Mouse (Mus musculus) cerebellum, adult 9-11 months (tissue): ENCODE results near the gene Sestd1.

Source experiments
- DNase-seq: peaks from one replicate; pipeline ENCODE4 v3.0.0; 2022

The Sestd1 gene

DNA sequence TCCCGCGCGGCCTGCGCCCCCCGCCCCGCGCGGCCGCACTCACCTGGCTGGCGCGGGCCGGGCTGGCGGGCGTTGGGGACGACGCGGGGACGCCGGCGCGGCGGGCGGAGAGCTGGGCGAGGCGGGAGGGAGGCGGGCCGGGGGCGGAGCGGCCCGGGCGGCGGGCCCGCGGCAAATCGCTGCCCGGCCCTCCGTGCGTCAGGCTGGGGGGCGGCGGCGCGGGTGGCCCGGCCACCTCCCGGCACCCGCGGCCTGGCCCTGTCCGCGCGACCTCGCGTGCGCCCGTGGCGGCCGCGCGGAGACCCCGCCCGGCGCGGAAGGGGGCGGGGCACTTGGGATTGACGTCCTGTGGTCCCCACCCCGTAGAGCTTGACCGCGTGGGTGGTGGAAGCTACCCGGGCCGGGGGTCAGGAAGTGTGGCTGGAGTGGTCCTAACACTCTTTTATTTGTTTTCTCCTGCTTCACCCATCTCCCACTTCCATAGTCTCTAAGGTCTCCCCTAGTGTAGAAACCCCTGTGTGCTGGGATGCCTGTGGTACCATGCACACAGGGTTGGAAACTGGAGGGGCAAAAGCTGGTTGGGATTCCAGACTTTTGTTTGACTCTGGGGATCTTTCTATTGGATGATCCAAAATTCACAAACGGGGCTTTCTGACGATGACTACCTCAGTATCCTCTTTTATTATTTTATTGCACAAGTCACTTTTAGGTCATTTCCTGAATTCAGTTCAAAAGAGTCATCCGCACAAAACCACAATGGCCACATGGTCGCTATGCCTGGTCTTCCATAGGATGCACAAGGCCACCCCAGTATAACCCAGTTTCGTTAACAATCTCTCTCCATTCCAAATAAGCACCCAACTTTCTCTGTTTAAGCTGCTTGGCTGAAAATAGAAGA, at the start of gene Sestd1:
TSS of gene Sestd1 (minus strand) at position 81 of the 898 bp plus-strand sequence.
- DNase-seq: peak; percentile 82

DNA sequence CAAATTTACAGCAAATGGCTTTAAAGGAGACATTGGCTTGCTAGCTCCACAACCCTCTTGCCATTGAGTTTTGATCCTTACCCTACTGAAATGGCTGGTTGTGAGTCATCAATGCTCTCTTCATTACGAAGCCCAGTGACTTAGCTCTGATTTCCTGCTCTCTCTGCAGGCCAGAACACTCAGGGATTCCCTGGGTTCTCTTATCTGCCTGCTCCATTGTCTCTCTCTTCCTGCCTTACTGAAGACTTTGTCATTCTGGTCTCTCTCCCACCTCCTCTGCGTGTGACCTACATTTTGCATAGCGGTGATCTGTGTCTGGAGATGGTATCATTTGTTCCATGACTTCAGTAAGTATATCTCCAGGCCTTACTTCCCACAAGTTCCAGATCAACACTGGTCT, 46.9 kb upstream of the Sestd1 start:
- no peak for DNase-seq

DNA sequence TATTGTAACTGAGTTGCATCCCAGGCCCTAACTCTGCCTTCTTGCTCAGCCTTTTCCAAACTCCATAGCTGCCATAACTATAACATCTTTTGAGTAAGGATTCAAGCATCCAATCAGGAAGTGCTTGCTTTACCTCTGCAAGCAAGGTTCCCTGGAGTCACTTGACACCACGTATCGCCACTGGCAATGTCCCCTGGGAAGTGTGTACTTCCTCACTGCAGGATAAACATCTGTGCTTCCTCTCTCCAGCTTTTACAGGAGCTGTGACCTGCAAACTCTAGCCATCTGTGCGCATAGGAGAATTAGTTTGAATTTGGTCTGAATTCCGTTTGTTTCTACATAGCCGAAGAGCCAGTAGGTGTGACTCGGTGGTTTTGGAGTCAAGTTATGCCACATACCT, 43.3 kb upstream of the Sestd1 start:
- no peak for DNase-seq

DNA sequence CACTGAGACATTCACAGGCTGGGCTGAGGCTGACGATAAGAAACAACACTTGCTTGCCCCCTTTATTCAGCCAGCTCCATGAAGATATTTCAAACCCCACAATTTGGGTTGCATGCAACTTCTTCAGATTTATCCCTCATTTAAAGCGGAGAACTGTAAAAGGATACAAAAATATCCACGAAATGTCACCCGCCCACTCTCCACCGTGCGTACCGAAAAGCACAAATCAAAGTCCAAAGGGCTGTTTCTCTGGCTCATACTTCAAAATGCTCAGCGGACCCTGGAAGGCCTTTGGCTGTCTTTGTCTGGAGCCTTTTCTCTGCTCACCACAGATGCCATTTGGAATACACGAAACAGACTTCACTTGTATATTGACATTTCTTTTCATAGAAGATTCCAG, 42.8 kb upstream of the Sestd1 start:
- no peak for DNase-seq

DNA sequence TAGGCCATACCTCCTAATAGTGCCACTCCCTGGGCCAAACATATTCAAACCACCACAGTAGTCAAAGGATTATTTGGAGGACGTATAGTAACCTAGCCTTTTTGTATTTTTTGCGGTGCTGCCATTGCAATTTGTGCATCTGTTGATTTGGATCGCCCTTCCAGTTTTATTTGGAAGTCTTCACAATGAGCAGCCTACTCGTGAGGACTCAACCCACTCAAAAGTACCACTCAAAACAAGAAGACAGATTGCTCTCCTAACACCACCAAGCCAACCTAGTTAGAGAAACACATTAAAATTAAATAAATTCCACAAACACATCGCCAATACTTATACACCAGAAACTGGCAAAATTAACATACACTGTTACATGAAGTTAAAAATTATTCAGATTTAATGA, 38.8 kb upstream of the Sestd1 start:
- DNase-seq: no peak

DNA sequence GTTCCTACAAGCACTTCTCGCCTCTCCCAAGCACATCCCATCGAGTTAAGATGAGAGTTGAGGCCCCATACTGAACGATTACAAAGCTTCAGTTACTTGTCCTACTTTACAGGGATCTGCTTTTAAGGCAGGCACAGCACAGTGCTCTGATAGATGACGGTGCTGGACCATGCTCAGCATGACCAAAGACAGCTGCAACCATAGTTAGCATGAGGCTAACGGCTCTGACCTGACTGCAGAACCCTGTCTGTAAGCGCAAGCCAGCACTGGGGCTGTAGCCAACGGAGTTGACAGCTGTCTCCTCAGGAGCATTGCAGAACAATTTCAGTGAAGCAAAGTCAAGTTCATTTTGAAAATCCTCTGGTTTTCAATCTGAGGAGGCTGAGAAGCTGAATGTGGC, 36.6 kb upstream of the Sestd1 start:
- DNase-seq: no peak

DNA sequence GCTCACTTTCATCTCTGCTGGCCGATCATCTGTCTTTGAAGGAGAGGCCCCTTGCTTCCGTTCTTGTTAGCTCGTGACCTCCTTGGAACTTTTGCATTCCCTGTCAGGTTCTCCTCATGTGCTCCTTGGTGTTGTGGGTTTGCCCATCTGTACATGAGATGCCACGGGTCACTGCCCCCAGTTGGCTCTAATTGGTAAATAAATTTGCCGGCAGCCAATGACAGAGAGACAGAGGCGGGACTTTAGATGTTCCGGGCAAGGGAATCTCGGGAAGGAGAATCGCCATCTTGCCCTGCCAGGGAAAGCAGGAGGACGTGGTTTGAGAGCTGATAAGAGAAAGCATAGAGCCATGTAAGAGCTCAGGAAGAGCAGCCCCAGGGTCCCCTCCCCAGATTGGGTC, 33.5 kb upstream of the Sestd1 start:
- no peak for DNase-seq

DNA sequence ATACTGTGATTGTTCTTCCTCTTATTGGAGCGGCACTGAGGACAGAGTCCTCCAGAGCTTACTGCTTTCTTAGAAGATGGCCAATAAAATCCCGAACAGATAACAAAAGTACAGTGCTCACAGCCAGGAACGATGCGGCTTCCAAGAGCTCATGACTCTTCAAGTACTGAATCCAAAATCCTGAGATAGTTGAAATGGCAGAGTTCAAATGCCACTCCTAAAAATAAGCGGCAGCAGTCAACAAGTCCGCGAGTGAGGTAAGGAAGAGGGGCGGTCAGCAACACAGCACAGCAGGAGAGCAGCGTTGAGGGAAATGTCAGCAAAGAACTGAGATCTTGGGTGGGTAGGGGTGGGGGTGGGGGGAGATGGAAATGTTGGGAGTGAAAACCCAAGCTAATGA, 32.2 kb upstream of the Sestd1 start:
- DNase-seq: no peak

DNA sequence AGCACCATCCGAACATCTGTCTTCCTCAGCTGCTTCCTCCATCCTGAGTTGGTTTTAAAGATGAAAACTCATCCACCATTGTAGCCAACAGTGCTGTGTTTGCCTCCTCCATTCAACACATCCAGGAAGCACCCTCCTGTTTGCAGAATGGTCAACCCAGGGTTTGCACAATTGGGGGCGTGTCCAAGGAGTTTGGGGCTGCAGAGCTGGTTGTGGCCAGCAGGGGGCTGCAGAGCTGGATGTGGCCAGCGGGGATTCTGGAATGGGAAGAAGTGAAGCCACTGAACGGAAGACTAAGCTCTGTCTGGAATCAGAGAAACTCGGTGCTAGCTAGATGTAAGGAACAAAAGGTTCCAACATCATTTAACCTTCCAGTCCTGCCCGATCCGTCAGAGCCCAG, 28.9 kb upstream of the Sestd1 start:
- DNase-seq: peak; percentile 10

DNA sequence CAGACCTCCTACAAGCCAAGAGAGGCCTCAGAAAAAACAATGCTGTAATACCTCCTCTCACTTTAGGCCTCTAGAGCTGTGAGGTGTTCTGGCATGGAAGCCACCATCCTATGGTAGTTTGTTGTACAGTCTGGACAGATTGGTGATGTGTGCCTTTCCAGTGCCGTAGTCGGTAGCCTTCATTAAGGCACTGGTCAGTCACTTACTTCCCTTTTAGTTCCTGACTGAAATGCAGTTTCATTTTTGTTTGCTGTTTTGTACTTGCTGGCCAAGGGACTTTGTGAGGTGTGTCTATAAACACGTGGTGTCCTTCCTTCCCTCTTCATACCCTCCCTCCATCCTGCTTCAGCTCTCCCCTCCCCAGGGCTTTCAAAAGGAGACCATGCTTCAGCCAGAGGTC, 24.1 kb upstream of the Sestd1 start:
- no peak for DNase-seq

DNA sequence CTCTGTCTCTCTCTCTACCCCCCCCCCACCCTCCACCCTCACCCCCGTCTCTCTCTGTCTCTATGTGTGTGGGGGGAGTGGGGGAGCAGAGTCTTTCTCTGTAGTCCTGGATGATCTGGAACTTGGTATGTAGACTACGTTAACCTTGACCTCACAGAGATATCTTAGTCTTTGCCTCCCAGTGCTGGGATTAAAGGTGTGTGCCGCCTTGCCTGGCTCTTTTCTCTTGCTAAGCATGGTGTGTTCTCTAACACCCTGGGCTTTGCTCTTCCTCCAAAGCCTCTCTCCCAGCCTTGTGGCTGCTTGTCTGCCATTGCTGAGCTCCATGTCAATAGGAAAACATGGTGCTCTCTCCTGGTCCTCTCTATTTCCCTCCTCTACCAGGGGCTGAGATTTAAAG, 23.3 kb upstream of the Sestd1 start:
- no peak for DNase-seq

DNA sequence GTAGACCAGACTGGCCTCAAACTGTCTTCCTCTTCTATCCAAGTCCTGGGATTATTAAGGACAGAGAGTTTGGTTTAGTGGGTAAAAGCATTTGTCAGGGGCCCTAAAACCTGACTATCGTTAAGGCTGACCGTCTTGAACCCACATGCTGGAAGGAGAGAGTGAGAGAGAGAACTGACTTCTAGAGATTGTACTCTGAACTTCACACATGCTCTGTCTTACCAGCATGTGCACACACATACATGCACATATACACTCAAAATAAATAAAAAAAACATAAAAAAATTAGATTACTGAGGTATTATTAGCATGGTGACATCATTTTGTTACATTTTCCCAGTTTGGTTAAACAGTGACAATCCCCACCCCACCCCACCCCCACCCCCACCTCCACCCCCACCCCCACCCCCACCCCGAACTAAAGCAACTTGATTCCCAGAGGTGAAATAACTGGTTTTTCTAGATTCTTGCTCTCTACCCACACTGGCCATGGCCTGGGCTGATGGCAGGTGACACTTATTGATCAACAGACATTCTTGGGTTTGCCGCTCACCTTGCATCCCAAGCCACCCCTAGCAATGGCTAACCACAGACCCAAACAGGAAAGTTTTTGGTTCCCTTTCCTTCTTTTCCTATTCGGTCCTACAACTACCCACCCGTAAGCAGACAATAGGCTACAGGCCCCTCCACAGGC, 22.4 kb upstream of the Sestd1 start:
- DNase-seq: no peak

DNA sequence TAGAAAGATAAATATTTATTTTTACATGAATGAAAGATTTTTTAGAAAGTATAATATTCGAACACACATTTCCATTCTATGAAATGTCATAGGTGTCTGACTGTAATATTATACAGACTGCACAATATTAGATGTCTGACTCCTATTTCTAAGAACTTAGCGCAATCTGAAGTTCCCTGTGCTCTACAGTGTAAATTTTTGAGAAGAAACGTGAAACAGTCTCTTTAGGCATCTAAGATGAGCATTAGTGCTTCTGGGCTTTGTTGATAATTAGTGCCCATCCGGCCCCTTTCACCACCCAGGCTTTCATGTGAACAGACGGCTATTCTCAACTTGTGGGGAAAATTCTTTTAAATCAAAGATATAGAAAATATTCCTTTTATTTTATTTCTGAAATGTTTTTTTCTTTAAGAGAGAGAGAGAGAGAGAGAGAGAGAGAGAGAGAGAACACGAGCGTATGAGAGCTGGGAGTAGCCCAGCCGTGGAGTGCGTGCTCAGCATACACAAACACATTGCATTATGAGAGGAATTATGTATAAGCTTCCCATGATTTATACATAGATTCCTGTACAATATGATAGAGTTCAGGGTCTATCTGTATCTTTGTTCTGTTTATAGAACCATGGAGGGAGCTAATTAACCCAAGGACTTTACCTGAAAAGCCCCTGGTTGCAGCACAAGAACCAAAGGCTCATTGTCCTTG, 21.4 kb upstream of the Sestd1 start:
- no peak for DNase-seq

DNA sequence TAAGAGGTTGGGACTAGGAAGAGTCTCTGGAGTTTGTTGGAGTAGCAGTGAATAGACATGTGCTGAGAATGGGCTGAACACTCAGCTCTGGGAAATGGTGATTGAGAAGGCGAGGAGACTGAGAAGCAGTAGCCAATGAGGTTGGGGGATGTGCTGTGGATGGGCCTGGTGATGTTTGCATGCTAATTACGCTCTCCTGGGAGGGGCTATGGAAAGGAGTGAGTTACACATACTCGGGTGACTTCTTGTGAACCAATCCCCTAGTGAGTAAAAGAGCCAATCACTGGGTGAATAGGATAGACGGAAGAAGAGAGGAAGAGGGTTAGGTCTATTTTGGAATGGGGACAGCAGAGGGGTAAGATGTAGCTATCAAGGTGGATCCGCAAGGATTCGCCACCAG, 9.3 kb upstream of the Sestd1 start:
- DNase-seq: no peak

DNA sequence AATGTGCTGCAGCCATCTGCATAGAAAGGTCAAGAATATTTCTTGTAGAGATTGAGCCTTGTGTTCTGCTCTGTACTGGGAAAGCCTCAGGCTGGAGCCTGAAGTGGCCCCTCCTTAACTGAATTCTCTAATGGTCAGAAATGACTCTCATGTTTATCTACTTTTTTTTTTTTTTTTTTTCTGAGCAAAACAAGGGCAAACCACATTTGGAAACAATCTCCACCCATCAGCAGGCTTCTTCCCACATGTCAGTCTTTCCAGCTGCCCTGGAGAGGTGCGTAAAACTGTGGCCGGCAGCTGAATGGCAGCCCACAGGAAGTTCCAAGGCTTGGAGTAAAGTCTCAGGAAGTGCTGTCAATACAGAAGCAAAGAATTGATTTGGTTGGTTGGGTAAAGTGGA, 6.4 kb upstream of the Sestd1 start:
- no peak for DNase-seq

DNA sequence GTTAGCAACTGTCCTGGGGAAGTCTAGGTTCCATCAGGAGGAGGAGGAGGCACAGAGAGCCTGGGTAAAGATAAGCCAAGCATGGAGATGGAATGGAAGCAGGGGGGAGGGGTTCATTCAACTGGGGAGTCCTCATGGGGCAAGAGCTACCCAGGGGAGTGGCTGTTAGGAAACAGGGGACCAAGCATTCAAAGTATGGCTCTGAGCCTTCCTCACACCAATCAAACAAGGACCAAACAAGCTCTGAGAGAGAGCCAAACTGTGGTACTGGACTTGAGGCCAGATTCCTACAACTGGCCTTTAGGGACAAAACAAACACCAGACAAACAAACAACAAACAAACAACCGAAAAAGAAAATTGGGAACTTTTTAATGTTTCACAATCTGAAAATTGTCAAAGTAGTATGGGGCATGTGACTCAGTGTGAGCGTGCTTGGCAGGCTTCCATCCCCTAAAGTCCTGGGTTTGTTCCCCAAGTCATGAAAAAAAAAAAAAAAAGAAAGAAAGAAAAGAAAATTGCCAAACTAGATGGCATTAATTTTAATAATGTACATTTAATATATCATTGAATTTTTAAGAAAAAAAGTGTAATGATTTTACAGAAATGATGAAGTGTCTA, 4.0 kb upstream of the Sestd1 start:
- DNase-seq: no peak

DNA sequence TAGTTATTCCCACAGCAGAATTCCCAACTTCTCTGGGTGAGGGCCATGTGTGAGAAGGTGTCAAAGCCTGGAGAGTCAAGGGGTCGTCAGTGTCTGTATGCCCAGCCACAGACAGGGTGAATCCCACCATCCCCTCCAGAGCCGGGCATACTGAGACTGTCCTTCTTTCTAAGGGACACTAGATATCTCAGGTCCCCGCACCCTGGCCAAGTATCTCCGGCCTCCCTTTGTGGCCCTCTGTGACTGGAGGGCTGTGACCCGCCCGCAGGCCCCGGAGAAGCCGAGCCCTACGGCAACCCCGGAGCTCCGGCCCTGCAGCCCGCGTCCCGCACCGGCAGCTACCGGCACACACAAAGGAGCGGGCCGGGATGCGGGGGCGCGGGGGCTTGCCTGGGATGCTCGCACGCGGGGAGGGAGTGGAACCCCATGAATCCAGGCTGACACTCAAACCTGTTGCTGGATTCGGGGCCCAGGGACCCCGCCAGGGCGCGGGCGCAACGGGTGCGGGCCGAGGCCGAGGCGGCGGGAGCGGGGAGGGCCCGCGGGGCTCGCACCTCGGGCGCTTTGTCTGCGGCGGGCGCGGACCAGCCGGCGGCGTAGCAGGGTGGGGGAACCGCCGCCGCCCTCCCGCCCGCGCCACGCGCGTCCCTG, 406 bp downstream of the Sestd1 start:
- peak; percentile 65 for DNase-seq

DNA sequence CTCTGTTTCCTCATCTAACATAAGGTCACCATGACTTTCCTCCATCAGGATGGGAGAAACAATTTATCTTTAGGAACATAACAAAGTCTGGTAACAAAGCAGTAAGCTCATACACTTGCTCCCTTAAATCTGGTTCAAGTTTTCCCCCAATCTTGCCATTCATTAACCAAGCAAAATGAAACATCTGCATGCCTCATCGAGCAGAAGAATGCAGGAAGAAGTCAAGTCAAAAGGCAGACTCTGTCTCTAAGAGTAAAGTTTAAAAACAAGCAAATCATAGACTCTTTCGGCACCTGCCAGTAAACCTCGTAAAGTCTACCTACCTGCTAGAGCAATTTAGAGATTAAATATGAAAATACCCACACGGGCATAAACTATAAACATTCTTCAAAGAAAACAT, 3.1 kb downstream of the Sestd1 start:
- no peak for DNase-seq

DNA sequence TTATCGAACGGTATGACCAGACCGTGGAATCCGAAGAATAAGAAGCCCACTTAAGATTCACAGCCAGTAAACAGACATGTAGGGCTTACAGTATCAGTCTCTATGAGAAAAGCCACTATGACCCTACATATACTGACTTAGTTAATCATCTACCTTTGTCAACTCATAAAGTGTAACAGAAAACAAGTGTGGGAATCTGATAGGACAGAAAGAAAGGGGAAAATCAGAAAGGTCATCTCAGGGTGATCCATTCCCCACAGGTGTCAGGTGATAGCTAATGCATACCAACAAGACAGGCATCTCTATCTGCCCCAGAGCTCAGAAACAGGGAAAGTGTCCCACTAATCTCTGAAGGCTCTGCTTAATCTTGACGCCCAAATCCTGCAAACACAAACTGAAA, 4.5 kb downstream of the Sestd1 start:
- no peak for DNase-seq

DNA sequence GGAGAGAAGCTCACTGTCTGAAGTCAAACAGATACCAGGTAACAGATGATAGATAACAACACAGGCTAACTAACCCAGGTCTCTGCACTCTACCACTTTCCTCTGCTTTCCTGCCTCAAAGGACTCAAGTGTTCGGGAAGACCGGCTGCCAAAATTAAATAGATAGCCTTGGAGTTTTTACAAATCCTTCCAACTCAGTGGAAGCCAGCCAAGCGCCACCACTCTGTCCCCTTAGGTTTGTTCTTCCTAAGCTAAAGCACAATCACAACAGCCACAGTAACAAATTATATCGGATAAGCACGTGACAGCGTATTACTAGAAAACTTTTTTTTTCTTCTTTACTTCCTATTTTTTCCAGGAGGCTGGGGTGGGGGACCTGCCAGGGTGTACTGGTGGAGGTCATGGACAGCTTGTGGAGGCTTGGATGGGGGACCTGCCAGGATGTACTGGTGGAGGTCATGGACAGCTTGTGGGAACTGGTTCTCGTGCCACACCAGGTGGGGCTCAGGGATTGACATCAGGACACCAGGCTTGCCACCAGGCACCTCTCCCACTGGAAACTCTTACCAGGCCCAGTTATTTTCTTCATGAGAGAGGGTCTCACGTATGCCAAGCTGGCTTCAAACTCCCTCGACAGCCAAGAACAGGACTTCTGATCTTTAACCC, 5.3 kb downstream of the Sestd1 start:
- DNase-seq: no peak

DNA sequence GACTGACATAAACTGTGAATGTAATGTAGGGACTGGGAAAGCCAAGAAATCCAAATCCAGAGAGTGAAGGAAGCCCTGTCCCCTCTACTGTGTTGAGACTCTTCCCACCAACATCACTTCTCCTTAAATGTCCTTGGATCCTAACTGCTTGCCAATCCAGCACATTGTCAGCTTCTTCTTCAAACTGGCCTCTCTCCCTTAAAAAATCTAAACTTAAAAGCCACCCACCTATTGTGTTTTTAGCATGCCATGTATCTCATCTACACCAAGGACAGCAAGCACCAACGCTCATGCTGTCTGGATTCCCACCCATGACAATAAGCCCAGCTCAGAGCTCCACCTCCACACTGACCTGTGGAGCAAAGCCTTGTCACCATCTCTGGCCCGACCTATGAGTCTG, 7.4 kb downstream of the Sestd1 start:
- DNase-seq: no peak

DNA sequence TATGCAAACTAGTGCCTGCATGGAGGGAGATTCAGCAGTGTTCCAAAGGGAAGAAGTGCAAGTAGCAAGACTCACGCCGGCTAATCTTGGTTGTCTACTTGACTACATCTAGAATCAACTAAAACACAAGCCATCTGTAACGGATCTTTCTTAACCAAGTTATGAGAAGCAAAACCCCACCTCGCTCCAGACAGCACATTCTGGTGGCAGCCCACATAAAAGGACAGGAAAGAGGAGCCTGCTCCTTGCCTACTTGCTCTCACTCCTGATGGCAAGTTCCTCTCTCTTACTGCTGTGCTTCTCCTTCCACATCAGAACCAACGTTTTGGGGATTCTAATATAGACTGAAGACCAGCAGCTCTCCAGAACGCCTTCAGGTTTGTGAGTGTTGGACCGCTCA, 9.6 kb downstream of the Sestd1 start:
- DNase-seq: no peak
